Mouse (Mus musculus) lung, postnatal 36 days (tissue): ENCODE data around the gene Sertad1.
A peak's percentile ranks its signal among the peaks of the same experiment; 100 is the strongest.

Experiments used
- DNase-seq: peaks from one replicate; pipeline ENCODE4 v3.0.0; 2022; ENCODE audit warnings: mixed read lengths

The Sertad1 gene

GRCm38 (mm10) chr7:27486770-27487697, at the start of gene Sertad1:
Gene Sertad1, plus strand, starts transcription at chr7:27486910.
- peak; percentile 100 for DNase-seq

- DNase-seq, result peak; percentile 46
Measured at GRCm38 (mm10) chr7:27437544-27437943, 49.2 kb upstream of the Sertad1 start.

- DNase-seq, result no peak
Measured at GRCm38 (mm10) chr7:27440014-27440413, 46.7 kb upstream of the Sertad1 start.

DNA sequence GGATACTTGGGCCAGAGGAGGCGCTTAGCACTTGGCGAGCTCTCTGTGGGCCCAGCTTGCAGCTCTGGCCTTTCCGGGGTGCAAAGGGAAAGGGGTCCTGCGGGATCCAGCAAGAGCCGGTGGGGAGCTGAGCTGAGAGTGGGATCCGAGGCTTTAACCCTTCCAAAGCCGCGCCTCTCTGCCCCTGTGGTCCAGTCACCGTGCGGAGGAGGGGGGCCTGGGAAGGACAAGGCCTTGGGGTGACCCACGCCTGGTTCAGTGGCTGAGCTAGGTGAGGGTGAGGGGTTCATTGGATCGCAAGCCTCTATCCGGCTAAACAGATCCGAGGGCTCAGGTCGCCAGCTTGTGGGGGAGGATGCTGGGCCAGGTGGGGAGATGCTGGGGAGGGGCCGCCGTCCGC, 40.7 kb upstream of the Sertad1 start:
- DNase-seq, result no peak

- DNase-seq, result peak; percentile 29
Measured at GRCm38 (mm10) chr7:27446521-27447418, 39.9 kb upstream of the Sertad1 start.

GRCm38 (mm10) chr7:27447419-27448286, 39.1 kb upstream of the Sertad1 start, which contains the start of the genes Sptbn4 and Blvrb:
Gene Sptbn4, minus strand, starts transcription at chr7:27447686.
Gene Blvrb, plus strand, starts transcription at chr7:27447978.
- peak; percentile 100 for DNase-seq

DNA sequence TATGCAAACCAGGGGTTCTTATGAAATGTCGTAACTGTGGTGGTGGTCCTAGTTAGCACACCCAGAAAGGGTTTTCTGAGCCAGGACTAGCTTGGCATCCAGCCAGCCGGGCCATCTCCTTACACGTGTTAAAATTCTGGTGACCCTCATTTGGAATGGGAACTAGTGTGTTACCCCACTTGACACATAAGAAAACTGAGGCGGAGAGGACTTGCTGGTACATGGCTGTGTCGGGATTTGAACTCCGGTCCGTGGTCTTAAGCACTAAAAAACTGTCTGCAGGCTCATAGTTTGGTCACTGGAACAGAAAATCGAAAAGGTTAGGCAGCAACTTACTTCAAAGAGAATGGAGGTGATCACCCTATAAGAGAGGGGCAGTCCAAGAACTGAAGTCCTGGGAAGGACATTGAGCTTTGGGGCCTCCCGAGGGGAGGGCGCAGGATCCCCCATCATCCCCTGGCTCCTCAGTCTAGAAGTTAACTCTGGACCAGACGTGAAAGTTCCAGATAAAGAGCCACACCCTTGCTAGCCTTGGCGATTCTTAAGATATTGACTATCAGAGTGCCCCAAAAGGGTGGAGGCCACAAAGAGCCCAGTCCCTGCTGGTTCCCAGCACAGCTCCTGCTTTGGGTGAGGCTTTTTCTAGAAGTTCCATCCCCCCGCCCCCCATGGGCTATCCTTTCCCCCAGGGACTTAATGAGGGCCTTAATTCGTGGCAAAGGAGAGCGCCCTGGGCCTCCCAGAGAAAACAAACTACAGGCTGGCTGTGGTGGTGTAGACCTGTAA, 38.1 kb upstream of the Sertad1 start:
- DNase-seq, result peak; percentile 22

GRCm38 (mm10) chr7:27449256-27449862, 37.4 kb upstream of the Sertad1 start:
- peak; percentile 86 for DNase-seq

GRCm38 (mm10) chr7:27451359-27451758, 35.4 kb upstream of the Sertad1 start:
- no peak for DNase-seq

DNA sequence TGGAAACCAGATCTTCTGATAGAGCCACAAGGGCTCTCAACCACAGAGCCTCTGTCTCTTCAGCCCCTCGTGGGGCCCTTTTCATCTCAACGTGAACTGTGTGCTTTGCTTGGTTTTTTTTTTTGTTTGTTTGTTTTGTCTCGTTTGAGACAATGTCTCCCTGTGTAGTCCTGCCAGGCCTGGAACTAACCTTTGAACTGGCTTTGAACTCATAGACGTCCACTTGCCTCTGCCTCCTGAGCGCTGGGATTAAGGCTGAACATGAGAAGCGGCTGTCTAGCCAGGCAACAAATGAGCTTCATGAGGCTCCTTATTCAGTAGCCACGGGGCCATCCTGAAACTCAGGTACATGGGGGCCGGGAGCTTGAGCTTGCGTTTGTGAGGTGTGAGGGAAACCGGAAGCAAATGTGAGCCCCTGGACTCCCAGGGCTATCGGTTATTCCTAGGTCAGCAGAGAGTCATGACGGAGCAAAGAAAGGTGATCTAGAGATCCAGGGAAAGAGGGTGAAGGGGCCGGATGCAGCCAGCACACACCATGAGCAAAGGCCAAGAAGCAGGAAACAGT, 34.4 kb upstream of the Sertad1 start:
- no peak for DNase-seq

- DNase-seq, result no peak
Measured at GRCm38 (mm10) chr7:27454461-27455121, 32.1 kb upstream of the Sertad1 start.

- no peak for DNase-seq
Measured at GRCm38 (mm10) chr7:27455273-27455672, 31.4 kb upstream of the Sertad1 start.

GRCm38 (mm10) chr7:27458614-27459013, 28.1 kb upstream of the Sertad1 start:
- no peak for DNase-seq

GRCm38 (mm10) chr7:27459640-27460039, 27.1 kb upstream of the Sertad1 start:
- no peak for DNase-seq

DNA sequence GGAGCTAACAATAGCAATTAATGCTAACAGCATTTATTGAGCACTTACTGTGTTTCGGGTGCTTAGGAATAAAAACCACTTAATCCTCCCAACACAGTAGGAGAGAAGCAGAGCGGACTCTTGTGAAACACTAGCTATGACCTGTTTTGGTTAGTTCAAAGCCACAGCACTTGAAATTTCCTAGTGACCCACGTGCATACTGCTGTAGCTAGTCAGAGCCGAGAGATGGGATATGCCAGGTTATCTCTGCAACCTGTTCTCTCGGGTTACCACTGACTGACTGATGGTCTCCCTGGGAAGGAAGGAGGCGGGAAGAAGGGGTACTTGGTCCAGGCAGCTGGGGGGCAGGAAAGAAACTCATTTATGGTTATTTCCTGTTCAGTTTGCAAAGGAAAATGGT, 26.2 kb upstream of the Sertad1 start:
- DNase-seq, result no peak

- no peak for DNase-seq
Measured at GRCm38 (mm10) chr7:27467648-27468047, 19.1 kb upstream of the Sertad1 start.

DNA sequence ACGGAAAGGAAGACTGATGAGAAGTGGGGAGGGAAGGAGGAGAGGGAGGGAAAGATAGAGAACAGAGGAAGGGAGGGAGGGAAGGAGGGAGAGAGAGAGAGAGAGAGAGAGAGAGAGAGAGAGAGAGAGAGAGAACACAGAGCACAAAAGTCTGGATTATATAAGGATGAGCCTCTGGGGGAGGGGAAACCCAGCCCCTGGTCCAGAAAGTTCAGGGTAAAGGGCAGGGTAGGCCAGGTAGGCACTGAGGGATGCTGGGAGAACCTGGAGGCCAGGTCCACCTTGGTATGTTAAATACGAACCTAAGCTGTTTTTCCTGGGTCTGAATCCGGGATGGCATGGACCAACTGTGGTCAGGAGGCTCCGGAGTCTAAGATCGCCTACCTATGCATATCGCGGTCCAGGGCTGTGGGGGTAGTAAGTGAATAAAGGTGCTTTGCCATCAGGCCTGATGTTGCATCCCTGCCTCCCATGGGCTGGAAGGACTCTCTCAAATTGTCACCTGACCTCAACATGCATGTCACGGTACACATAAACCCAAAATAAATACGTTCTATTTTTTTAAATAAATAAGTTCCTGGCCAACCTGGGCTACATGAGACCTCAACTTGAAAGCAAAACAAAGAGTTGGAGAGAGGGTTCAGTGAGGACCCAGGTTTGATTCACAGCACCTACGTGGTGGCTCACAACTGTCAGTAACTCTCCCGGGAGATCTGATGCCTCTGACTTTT, 15.2 kb upstream of the Sertad1 start:
- DNase-seq, result no peak

DNA sequence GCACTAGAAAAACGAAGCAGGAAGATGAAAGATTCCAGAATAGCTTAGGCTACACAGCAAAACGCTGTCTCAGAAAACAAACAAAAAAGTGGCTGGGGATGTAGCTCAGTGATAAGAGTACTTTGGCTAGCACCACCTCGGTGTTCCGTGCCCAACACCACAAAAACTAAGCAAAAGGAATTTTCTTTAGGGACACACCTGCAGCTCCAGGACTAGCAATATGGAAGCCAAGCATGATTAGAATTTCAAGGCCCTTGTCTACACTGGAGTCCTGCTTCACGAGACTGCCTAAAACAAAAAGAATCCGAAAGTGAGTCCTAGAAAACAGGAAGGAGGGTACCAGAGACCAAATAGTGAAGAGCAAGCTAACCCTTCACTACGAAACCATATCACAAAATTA, 14.1 kb upstream of the Sertad1 start:
- peak; percentile 35 for DNase-seq

DNA sequence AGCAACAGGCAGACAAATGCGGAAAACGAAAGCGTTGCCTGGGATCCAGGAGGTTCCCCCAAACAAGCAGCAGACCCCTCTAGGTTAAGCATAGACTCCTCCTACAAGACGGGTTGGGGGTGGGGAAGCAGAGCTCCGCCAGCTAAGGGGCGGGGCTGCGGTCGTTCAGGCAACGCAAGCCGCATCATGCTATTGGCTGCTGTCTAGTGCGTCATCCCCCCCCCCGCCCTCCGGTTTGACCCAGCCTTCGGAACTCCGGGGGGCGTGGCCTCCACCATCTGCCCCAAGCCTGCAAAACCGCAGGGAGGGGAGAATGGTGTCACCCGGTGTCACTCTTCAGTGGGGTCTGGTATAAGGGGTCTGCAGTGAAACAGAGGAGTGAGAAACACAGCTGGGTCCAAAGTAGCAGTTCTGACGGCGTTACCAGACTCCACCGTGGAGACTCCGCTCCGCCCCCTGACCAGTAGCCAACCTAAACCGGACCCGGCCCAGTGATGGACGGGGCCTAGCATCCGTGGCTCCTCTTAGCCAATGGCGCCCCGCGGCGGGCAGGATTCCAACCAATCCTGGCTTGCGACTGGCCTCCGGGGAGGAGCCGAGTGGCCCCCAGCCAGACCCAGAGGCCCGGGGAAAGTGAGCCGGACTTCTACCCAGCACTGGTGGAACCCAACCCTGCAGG, 13.4 kb upstream of the Sertad1 start, which contains the start of gene Sertad3:
TSS of gene Sertad3 (plus strand) at position 613 of the 679 bp plus-strand sequence.
- DNase-seq, result peak; percentile 100
